Mouse (Mus musculus) olfactory bulb, adult 2 months (tissue): ENCODE results near the gene Ccr7.

Experiments
- CTCF ChIP-seq: fragments of 200-500 bp; IDR thresholded peaks from 2 replicates; pipeline ENCODE4 v1.5.1; 2012; ENCODE audit warnings: low read depth, mild to moderate bottlenecking, low read length, moderate library complexity; ENCODE audit not compliant: insufficient read depth
- POLR2A ChIP-seq: fragments of 200-500 bp; IDR thresholded peaks from 2 replicates; pipeline ENCODE4 v1.6.1; 2012; ENCODE audit warnings: mild to moderate bottlenecking, low read depth, low read length, moderate library complexity; ENCODE audit not compliant: insufficient read depth

DNA sequence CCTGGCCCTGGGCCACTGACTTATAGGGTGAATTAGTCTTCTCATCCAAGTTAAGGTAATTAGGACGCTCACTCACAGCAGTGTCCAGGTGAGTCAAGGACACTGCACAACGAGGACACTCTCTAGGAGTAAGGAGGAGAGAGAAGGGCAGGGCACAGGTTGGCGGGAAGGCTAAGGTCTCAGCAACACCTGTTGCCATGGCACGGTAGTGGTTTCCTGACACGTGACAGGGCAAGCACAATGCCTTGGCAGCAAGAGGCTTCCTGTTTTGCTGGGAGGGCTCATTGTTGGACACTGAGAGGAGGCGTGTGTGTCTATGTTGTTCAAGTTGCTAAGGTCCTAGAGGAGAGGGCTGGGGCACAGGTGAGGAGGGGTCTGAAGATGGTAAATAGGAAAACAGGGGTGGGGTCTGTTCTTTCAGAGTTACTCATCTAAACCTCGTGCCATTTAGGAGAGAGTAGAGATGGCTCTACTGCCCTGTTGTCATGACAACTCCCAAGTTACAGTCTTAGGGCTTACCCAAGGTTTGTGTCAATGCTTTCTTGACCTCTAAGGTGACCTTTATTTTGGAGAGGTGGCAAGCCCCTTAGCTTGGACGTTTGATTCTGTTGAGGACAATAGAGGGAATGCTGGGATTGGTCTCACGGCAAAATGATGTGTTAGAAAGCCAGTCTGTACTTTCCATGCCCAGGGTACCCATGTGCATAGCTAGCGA, 8.3 kb upstream of the Ccr7 start:
- TF ChIP-seq POLR2A (no peak), CTCF (no peak)
